Mouse (Mus musculus): Measurements from ENCODE around the gene Htr1d. TPM values are rescaled to one million over a fixed set of nuclear protein-coding genes. Genes with fewer than 3 reads are reported as not detected.

Htr1d gene
- total RNA-seq, 2 experiments from 2014 or later: 5.8 to 7.5 TPM

DNA sequence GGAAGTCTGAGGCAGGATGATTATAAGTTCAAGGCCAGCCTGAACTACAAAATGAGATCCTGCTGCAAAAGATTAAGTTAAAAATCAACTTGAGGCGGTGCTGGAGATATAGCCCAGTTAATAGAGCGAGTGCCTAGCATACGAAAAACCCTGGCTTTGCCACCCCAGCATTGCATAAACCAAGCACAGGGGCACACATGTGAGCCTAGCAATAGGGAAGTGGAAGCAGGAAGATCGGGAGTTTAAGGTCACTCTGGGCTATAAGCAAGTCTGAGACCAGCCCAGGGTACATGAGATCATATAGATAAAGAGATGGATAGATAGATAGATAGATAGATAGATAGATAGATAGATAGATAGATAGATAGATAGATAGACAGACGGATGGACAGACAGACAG, 26.5 kb downstream of the Htr1d start:
- no peak for DNase-seq (ENCODE audit: extremely low spot score in 1 of 2, low spot score in 2 of 2)
- intact Hi-C loops (cut with DNase I): no loop called here

DNA sequence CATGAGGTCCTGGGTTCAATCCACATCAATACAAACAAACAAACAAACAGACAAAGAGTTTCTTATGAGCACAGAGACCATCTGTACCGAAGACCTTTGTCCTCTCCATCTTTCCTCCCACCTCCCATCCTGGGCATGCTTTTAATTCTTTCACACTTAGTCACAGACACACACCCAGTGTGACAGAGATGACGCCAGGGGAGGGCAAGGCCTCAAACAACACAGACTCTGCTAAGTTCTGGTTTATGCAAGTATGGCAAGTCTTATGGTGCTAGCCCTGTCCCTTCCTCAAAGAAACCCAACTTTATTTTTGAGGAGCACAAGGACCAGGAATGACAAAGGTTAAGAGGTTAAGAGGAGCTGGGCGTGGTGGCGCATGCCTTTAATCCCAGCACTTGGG, 26.9 kb downstream of the Htr1d start:
- DNase-seq (ENCODE audit: extremely low spot score in 1 of 2, low spot score in 2 of 2): no peak
- intact Hi-C loops (cut with DNase I): no loop called here

DNA sequence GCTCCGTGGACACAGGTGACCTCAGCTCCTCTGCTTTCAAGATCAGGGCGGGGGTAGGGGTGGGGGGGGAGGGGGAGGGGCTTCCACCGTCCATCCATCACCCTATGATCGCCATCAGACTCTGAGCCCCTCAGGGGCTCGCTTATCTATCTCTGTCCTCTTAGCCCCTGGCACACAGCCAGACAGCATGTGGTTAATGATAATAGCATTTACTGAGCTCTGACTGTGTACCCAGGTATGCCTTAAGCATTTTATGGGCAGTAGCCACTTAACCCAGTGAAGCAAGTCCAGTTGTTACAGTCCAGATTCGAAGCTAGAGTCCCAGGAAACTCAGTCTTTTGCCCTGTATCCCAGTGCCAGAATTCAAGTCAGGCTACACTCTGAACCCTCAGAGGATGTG, 28.2 kb downstream of the Htr1d start:
- intact Hi-C loops (cut with DNase I): no loop called here
- no peak for DNase-seq (ENCODE audit: extremely low spot score in 1 of 2, low spot score in 2 of 2)

DNA sequence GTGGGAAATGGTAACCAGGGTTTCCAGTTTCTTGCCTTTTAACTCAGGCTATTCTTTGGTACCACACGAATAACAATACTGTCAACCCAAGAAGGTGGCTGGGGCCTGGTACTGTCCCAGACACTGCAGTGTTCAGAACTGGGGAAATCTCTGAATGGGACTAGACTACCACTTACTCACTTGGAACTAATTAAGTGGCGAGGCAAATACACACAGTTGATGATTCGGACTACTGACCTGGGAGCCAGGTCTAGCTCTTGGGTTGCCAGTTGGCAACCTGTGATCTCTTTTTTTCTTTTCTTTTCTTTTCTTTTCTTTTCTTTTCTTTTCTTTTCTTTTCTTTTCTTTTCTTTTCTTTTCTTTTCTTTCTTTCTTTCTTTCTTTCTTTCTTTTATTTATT, 29.0 kb downstream of the Htr1d start:
- no peak for DNase-seq (ENCODE audit: extremely low spot score in 1 of 2, low spot score in 2 of 2)
- intact Hi-C loops (cut with DNase I): no loop called here

DNA sequence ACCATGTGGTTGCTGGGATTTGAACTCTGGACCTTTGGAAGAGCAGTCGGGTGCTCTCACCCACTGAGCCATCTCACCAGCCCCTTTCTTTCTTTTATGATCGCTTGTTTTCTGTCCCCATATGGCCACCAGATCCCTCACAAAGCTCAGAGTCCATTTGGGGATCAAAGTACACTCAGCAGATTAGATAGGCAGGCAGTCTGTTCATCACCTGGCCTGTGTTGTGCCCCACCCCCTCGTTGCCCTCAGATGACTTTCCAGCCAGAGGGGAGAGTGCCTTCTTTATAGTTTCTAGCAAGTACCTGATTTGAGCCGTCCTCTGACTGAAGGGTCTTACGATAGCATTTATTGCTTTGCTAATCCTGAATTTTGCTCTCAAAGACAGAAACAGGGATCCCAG, 29.5 kb downstream of the Htr1d start:
- no peak for DNase-seq (ENCODE audit: extremely low spot score in 1 of 2, low spot score in 2 of 2)
- intact Hi-C loops (cut with DNase I): no loop called here

DNA sequence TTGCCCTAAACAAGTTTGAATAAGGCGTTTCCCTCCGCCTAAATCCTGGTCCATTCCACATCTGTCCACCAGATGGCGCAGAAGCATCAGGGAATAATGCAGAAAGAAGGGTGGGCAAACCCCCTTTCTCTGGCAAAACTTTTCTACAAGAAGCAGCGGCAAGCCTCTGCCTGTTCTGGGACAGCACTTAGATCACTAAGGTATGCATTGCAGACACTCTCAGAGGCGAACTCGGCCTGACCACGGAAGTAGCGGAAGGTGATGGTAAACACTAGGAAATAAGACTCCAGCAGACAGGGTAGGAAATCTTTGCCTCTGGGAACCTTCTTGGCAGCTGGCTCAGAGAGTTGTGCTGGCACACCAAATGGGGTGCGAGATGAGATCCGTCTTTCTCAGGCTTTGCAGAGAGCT, 31.5 kb downstream of the Htr1d start:
- peak; percentile 76 to 80 for DNase-seq (ENCODE audit: extremely low spot score in 1 of 2, low spot score in 2 of 2)
- intact Hi-C loops (cut with DNase I): loop anchor here (2.0 to 5.0 kb wide), 3 partner anchors 72 to 166 kb away; partner anchors contain the start of gene Kdm1a

DNA sequence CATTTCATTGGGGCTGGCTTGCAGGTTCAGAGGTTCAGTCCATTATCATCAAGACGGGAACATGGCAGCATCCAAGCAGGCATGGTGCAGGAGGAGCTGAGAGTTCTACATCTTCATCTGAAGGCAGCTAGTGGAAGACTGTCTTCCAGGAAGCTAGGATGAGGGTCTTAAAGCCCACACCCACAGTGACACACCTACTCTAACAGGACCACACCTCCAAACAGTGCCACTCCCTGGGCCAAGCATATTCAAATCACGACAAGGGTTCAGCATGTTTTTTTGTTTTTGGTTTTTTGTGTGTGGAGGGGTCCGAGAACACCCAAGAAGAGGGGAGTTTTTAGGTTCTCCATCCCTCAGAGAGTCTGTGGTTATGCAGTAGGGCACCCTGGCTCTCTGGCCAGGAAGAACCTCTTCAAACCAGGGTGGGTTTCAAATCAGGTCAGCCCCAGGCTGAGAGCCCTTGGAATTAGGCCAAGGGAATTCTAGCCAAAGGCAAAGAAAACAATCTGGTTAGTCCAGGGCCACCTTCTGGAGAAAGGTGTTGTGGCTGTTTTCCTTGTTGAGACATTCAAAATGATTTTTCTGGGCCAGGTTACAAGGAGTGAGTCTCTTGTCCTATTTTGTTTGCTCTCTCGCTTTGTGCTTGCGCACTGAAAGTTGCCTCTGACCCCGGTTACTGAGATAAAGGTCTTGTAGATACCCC, 33.3 kb downstream of the Htr1d start:
- intact Hi-C loops (cut with DNase I): loop anchor here (5.0 kb wide), 1 partner anchor 146 kb away; the partner anchor contains the start of gene Kdm1a
- no peak for DNase-seq (ENCODE audit: extremely low spot score in 1 of 2, low spot score in 2 of 2)

DNA sequence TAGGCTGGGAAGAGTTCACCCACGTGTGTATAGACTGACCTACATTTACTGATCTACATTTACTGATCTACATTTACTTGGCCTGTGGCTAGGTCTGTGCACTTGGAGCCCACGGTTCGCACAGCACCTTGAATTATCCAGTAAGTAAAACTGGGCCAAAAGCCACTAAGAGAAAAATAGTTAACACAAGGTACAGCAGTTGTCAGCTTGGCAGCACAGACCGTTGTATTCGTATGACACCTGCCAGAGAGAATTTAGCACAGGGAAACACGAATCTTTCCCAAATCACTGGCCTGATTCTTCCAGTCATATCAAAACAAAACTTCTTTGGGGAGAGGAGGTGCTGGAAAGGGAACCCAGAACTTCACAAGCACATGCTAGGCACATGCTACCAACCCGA, 35.0 kb downstream of the Htr1d start:
- no peak for DNase-seq (ENCODE audit: extremely low spot score in 1 of 2, low spot score in 2 of 2)
- intact Hi-C loops (cut with DNase I): loop anchor here (5.0 kb wide), 1 partner anchor 144 kb away; the partner anchor contains the start of gene Kdm1a

DNA sequence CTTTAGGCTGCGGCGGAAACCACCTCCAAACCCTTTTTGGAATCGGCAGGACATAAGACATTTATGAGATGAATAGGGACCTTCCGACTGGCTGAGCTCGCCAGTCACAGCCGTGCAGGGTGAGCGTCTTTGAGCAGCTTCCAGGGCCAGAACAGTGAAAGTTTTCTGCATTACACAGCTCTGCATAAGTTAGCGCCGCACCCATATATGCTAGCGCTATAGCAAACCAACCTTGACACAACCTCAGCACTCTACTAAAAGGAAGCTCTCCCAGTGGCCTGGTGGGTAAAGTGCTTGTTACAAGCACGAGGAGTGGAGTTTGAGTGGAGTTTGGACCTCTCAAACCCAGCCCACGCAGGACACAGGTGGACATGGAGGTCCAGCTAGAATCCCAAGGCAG, 35.9 kb downstream of the Htr1d start:
- DNase-seq (ENCODE audit: extremely low spot score in 1 of 2, low spot score in 2 of 2): no peak
- intact Hi-C loops (cut with DNase I): loop anchor here (5.0 kb wide), 1 partner anchor 143 kb away; the partner anchor contains the start of gene Kdm1a

DNA sequence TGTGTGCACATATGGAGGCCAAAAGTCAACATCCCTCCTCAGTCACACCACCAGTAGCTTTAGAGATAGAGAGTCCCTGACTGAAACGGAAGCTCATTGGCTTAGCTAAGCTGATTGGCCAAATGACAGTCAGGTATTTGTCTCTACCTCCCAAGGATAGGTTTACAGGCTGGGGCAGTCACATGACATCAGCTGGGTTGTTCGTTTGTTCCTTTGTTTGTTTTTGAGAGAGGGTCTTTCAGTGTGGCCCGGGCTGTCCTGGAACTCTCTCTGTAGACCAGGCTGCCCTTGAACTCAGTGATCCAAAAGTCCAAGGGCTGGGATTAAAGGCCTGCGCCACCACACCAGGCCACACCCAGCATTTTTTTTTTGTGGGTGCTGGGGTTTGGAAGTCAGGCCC, 37.9 kb downstream of the Htr1d start:
- intact Hi-C loops (cut with DNase I): no loop called here
- no peak for DNase-seq (ENCODE audit: extremely low spot score in 1 of 2, low spot score in 2 of 2)

DNA sequence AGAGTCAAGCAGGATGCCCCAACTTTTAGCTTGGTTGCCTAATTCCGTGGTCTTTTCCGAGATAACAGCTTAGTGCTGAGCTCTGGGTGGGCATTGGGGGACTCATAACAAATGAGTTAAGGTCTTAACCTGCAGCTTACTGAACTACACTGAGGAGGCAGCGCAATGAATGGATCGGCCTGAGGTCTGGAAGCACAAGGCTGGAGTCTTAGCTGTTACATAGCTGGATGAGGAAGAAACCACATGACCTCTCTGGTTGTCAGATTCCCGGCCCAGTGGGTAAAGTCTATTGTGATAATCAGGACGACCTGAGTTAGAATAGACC, 38.4 kb downstream of the Htr1d start:
- no peak for DNase-seq (ENCODE audit: extremely low spot score in 1 of 2, low spot score in 2 of 2)
- intact Hi-C loops (cut with DNase I): no loop called here

DNA sequence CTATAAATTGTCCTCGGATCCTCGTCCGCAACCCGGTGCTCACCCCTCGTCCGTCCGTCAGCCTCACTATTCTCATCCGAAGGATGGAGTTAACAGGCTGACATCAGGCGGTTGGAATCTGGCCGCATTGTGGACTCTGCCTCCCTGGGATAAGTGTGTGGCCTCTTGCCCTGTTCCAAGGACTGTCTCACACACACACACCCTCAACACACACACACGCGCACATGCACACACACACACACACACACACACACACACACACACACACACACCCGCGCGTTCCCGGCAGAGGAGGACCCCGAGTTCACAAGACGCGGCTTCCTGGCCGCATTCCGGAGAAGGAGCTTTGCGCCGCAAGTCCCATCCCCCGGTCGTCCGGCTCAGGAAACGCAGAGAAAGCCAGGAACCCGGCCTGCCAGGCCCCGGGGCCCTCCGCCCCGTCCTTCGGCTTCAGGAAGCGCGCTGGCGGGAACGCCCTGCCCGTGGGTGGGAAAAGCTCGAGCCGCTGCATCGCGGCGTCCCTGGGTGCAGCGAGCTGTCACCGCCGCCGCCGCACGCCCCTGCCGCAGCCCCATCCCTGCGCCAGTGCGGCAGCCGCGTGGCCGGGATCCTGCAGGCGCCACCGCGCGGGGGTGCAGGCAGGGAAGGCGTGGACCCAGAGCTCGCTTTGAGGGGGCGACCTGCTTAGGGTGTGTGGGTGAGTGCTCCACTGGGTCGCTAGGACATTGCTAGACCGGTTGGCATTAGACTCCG, 38.9 kb downstream of the Htr1d start, which contains the start of gene 6030445D17Rik:
Gene 6030445D17Rik, plus strand, starts transcription at position 165 of the 753 bp plus-strand sequence.
- DNase-seq (ENCODE audit: extremely low spot score in 1 of 2, low spot score in 2 of 2): peak in 1 of 2 experiments; percentile 93
- intact Hi-C loops (cut with DNase I): no loop called here

DNA sequence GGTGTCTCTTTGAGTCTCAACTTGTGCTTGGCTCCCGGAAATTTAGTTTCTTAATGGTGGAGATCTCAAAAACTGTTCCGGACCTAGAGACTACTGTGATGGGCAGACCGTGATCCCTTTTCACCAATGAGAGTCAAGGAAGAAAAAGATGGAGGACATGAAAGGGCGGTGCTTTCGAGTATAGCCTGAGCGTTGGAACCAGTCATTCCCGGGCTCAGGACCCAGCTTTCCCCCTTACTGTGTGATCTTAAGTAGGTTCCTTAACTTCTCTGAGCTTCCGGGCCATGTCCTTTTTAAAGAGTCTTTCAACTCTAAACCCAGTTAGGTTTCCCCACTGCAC, 39.5 kb downstream of the Htr1d start:
- intact Hi-C loops (cut with DNase I): no loop called here

DNA sequence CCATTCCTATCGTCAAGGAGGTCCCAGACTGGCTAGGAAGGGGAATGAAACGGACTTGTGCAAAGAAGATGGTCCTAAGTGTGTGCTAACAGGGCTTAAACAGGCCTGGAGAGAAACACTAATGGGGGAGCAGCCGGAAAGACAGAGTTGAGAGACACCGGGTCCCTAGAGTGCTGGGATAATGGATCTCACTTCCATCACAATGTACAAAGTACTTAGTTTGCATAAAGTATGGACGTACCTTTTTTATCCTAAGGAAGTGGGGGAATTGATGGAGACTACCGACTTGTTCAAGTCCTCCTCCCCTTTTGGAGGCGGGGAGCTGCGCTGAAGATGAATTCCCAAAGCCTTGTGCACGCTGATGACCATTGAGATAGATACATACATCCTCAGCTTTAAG, 40.1 kb downstream of the Htr1d start:
- DNase-seq (ENCODE audit: extremely low spot score in 1 of 2, low spot score in 2 of 2): no peak
- intact Hi-C loops (cut with DNase I): no loop called here

More for the DNA sequence above, 39.5 kb downstream of the Htr1d start:
- DNase-seq (ENCODE audit: extremely low spot score in 1 of 2, low spot score in 2 of 2): peak in 1 of 2 experiments; percentile 31

DNA sequence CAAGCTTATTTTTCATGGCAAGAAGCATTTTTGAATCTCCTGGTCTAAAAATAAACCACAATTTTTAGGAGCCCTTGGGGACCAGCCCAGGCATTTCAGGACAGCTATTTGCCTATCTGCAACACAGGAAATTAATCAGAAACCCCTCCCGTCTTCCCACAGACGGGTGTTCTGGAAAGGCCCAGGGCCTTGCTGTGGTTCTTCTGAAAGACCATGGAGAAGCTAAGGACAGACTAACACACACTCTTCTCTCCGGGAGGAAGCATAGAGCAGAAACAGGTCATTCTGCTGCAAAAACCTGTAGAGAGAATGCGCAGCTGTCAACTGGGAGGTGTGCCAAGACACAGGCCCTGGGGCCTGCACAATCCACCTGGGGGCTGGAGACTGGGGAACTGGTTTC, 42.9 kb downstream of the Htr1d start:
- DNase-seq (ENCODE audit: extremely low spot score in 1 of 2, low spot score in 2 of 2): peak in 1 of 2 experiments; percentile 51
- intact Hi-C loops (cut with DNase I): no loop called here

DNA sequence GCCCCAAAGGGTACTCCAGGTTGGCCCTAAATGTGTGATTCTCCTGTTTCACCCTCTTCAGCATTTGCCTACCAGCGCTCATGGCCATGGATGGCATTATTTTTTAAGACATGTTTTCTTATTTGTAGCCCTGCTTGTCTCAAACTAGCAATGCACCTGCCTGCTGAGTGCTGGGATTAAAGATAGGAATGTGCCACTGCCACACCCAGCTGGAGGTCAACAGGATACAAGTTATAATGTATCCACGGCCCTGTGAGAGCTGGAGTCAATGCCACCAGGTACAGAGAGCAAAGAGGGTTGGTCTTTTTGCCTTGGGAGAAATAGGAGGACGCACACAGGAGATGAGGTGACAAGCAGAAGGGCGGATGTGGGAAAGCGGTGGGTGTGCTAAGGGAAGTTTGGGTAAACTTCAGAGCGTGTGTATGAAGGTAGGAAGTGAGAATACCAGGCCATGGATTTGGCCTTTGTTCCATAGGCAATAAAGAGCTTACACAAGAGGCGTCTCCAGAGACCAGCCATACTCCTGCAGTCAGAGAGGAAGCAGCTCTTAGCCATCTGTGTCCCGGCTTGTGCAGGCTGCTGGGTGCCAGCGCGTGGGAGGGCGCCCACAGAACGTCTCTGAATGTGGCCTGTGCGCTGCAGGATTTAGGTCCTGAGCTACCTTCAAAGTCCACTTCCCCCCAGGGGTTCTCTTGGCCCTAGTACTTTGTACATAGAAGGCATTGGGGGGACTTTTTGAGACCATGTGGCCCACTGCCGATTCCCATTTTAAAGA, 45.4 kb downstream of the Htr1d start:
- intact Hi-C loops (cut with DNase I): no loop called here
- DNase-seq (ENCODE audit: extremely low spot score in 1 of 2, low spot score in 2 of 2): peak; percentile 62 to 72

DNA sequence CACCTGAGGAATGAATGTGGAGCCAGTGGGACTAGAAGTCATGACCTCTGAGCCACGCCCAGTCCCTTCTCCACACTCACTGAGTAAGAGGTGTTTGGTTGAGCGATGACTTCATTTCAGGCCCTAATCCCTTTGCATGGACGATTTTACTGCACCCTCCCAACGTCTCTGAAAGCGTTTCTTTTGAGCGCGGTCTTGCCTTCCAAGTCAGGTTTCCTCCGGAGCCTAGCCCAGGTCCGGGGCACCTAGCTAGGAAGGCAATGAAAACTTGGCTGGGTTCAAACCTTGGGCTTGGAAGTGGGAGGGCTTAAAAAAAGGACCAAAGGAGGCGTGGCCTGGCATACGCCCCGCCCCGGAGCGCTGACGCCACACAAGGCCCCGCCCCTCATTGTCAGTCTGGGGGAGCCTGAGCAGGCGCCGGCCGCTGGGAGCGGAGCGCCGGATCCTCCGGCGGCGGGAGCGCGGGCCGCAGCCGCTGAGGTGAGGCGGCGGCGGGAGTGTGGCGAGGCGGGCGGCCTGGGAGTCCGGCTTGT, 46.1 kb downstream of the Htr1d start, which contains the start of gene Luzp1:
Gene Luzp1, plus strand, starts transcription at position 391 of the 533 bp plus-strand sequence.
- DNase-seq (ENCODE audit: extremely low spot score in 1 of 2, low spot score in 2 of 2): peak; percentile 90 to 92
- intact Hi-C loops (cut with DNase I): no loop called here

DNA sequence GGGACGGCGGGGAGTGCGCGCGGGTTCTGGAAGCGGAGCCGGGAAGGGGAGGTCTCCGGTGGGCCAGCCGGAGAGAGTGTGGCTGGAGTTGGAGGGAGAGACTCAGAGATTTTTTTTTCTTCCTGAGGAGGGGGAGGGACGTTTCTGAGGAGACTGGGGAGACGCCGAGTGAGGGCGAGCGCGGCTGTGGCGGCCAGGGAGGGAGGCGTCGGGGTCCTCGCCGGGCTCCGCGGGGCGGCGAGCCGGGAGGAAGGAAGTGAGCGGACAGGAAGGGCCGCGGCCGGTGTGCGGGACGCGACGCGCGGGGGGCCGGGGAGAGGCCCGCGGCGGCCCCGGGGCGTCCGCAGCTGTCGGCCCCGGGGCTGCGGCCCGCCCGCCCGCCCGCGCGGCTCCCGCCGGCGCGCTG, 46.6 kb downstream of the Htr1d start:
- peak; percentile 56 to 81 for DNase-seq (ENCODE audit: extremely low spot score in 1 of 2, low spot score in 2 of 2)
- intact Hi-C loops (cut with DNase I): no loop called here

DNA sequence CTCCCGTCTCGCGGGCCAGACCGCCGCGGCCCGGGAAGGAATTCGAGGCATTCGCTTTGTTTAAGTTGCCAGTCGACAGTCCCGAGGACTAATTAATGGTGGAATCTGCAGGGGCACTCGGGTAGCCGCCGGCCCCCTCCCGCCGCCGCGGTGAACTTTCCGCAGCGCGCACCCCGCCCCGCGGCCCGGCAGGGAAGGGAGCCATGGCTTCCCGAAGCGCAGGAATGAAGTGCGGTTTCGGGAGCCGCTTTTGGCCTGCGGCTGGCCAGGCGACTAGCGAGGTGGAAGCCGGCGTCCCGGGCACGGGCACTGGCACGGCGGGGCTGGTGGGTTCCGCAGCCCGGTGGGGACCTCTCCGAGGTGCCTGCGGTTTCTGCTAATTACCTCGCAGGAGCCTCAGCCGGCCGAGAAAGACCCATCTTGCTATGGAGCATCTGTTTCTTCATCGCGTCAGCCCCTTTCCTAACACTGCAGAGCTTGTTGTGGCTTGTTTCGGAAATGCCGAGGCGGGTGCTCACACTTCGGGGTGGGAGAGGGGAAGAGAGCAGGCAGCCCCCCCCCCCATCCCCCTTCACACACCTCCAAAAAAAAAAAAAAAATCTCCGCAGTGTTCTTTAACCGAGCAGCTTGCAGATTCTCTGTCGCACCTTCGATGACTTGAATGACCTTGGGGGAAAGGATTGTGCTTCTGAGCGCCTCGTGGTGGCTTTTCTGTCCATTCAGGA, 47.2 kb downstream of the Htr1d start:
- intact Hi-C loops (cut with DNase I): no loop called here
- peak; percentile 22 to 67 for DNase-seq (ENCODE audit: extremely low spot score in 1 of 2, low spot score in 2 of 2)

All from left cerebral cortex, postnatal 10 days (tissue).